Comparison of ENCODE assay signal across 24 mouse cellular contexts in genomic region chr19:26135398-26136104, GRCm38 (mm10).
A peak's percentile ranks its signal among the peaks of the same experiment; 100 is the strongest.
DNase-seq lines count a peak whose midpoint lies in the region; ATAC-seq lines count a peak whose summit lies in the region.
"Had no signal": no experiment of that assay in that cellular context is flagged by ENCODE, and none has a peak within 500 bp of the region (broad histone marks: within the 10 kb centered on the region; RNA-seq: fewer than 3 reads in every experiment).

No protein-coding gene starts in this region.

- H3K9ac ChIP-seq in embryonic facial prominence, embryonic 11.5 days (replicated peaks; ENCODE audit: low read length), result no peak overlapping the region
- H3K9ac ChIP-seq in kidney, embryonic 14.5 days (ENCODE audit: low read depth, low read length), result no peak overlapping the region
- H3K9ac ChIP-seq: hindbrain, embryonic 15.5 days; intestine, embryonic 15.5 days; liver, embryonic 15.5 days; lung, embryonic 15.5 days; neural tube, embryonic 13.5 days; stomach, embryonic 15.5 days had no signal

- H3K4me1 ChIP-seq in embryonic facial prominence, embryonic 11.5 days (ENCODE audit: control insufficient read depth, insufficient read depth, low read length), result no peaks in the 10 kb centered on the region
- no peaks in the 10 kb centered on the region for H3K4me1 ChIP-seq in embryonic facial prominence, embryonic 10.5 days
- H3K4me1 ChIP-seq in kidney, embryonic 14.5 days (ENCODE audit: control insufficient read depth, insufficient read depth, low read length), result 0 out of 2 replicates have a peak, but pooled peaks cover 2% of the 10 kb centered on the region
- H3K4me1 ChIP-seq: hindbrain, embryonic 15.5 days; intestine, embryonic 15.5 days; liver, embryonic 15.5 days; lung, embryonic 15.5 days; stomach, embryonic 15.5 days had no signal

- DNase-seq in embryonic facial prominence, embryonic 11.5 days (ENCODE audit: low spot score), result peak; percentile 13
- no peak for DNase-seq in embryonic facial prominence, embryonic 10.5 days (ENCODE audit: low spot score)
- DNase-seq in kidney, postnatal 25 days, result no peak
- DNase-seq in embryo, embryonic 11 days, result peak; percentile 8
- DNase-seq in retina, postnatal 1 day, result peak; percentile 91
- no peak for DNase-seq in urinary bladder, adult 2 months (ENCODE audit: low spot score)
- DNase-seq: adrenal gland, postnatal 14 days; cerebellum, adult 9-10 months; gastrocnemius, postnatal 36 days; kidney, postnatal 14 days; liver; lung, postnatal 36 days; thymus, postnatal 25 days had no signal

- no peaks in the 10 kb centered on the region for H3K27me3 ChIP-seq in embryonic facial prominence, embryonic 11.5 days (ENCODE audit: control insufficient read depth, insufficient read depth, low read length)
- no peaks in the 10 kb centered on the region for H3K27me3 ChIP-seq in embryonic facial prominence, embryonic 10.5 days (replicated peaks; ENCODE audit: low read depth, poor library complexity, severe bottlenecking)
- H3K27me3 ChIP-seq in kidney, embryonic 14.5 days (ENCODE audit: control insufficient read depth, insufficient read depth, low read length), result no peaks in the 10 kb centered on the region
- H3K27me3 ChIP-seq: hindbrain, embryonic 15.5 days; intestine, embryonic 15.5 days; liver, embryonic 15.5 days; lung, embryonic 15.5 days; neural tube, embryonic 13.5 days; stomach, embryonic 15.5 days had no signal

- 38% methylated on average over 2 of the region's 2 CpGs for WGBS in embryonic facial prominence, embryonic 11.5 days
- WGBS in embryonic facial prominence, embryonic 10.5 days, result 41% methylated on average over 2 of the region's 2 CpGs
- WGBS in kidney, embryonic 14.5 days, result 7% methylated on average over 2 of the region's 2 CpGs

- H3K9me3 ChIP-seq in embryonic facial prominence, embryonic 11.5 days (replicated peaks; ENCODE audit: control insufficient read depth, low read length), result no peaks in the 10 kb centered on the region
- H3K9me3 ChIP-seq in embryonic facial prominence, embryonic 10.5 days, result no peaks in the 10 kb centered on the region
- no peaks in the 10 kb centered on the region for H3K9me3 ChIP-seq in kidney, embryonic 14.5 days (ENCODE audit: control insufficient read depth, low read length)
- H3K9me3 ChIP-seq: hindbrain, embryonic 15.5 days; intestine, embryonic 15.5 days; limb, embryonic 10.5 days; liver, embryonic 15.5 days; lung, embryonic 15.5 days; neural tube, embryonic 13.5 days; stomach, embryonic 15.5 days had no signal

- H3K4me3 ChIP-seq in embryonic facial prominence, embryonic 11.5 days (ENCODE audit: low read depth, low read length), result no peak overlapping the region
- H3K4me3 ChIP-seq in embryonic facial prominence, embryonic 10.5 days, result no peak overlapping the region
- H3K4me3 ChIP-seq in kidney, embryonic 14.5 days (ENCODE audit: low read length), result no peak overlapping the region
- H3K4me3 ChIP-seq: hindbrain, embryonic 15.5 days; intestine, embryonic 15.5 days; layer of hippocampus, adult 2 months; limb, embryonic 10.5 days; liver, embryonic 15.5 days; lung, embryonic 15.5 days; myocyte; neural tube, embryonic 13.5 days; stomach, embryonic 15.5 days had no signal

- H3K27ac ChIP-seq in embryonic facial prominence, embryonic 11.5 days (replicated peaks; ENCODE audit: low read depth, low read length), result no peak overlapping the region
- H3K27ac ChIP-seq in embryonic facial prominence, embryonic 10.5 days (replicated peaks), result no peak overlapping the region
- no peak overlapping the region for H3K27ac ChIP-seq in kidney, embryonic 14.5 days (ENCODE audit: low read depth, low read length)
- H3K27ac ChIP-seq: hindbrain, embryonic 15.5 days; intestine, embryonic 15.5 days; layer of hippocampus, adult 2 months; limb, embryonic 10.5 days; liver, embryonic 15.5 days; lung, embryonic 15.5 days; neural tube, embryonic 13.5 days; stomach, embryonic 15.5 days had no signal

- H3K36me3 ChIP-seq in embryonic facial prominence, embryonic 11.5 days (replicated peaks; ENCODE audit: control insufficient read depth, insufficient read depth, low read depth, low read length), result no peaks in the 10 kb centered on the region
- no peaks in the 10 kb centered on the region for H3K36me3 ChIP-seq in embryonic facial prominence, embryonic 10.5 days (replicated peaks)
- H3K36me3 ChIP-seq in kidney, embryonic 14.5 days (ENCODE audit: control insufficient read depth, insufficient read depth, low read length), result no peaks in the 10 kb centered on the region
- H3K36me3 ChIP-seq: hindbrain, embryonic 15.5 days; intestine, embryonic 15.5 days; limb, embryonic 10.5 days; liver, embryonic 15.5 days; lung, embryonic 15.5 days; neural tube, embryonic 13.5 days; stomach, embryonic 15.5 days had no signal

- H3K4me2 ChIP-seq in embryonic facial prominence, embryonic 11.5 days (ENCODE audit: low read depth, low read length), result no peak overlapping the region
- no peak overlapping the region for H3K4me2 ChIP-seq in kidney, embryonic 14.5 days (replicated peaks; ENCODE audit: low read depth, low read length)
- H3K4me2 ChIP-seq: hindbrain, embryonic 15.5 days; intestine, embryonic 15.5 days; liver, embryonic 15.5 days; lung, embryonic 15.5 days; neural tube, embryonic 13.5 days; stomach, embryonic 15.5 days had no signal

- no peak for ATAC-seq in embryonic facial prominence, embryonic 11.5 days (replicated peaks; ENCODE audit: insufficient number of reproducible peaks, low FRiP score, low TSS enrichment, low read depth)
- ATAC-seq in kidney, embryonic 14.5 days (ENCODE audit: low FRiP score, low TSS enrichment), result peak; percentile 78; the same call in 1 of the 2 replicates
- ATAC-seq: intestine, embryonic 15.5 days; midbrain, embryonic 16.5 days had no signal

Comparison
In these comparisons a context has a peak if more than half of its experiments do, and no peak if none do; other contexts are left out.
1. DNase-seq: peak in embryonic facial prominence, embryonic 11.5 days (single experiment), embryo, embryonic 11 days (single experiment) and retina, postnatal 1 day (single experiment); none in embryonic facial prominence, embryonic 10.5 days (single experiment), kidney, postnatal 25 days (0 of 2) and urinary bladder, adult 2 months (single experiment).